8 mouse cellular contexts compared by ENCODE assay signal in the genomic region with DNA sequence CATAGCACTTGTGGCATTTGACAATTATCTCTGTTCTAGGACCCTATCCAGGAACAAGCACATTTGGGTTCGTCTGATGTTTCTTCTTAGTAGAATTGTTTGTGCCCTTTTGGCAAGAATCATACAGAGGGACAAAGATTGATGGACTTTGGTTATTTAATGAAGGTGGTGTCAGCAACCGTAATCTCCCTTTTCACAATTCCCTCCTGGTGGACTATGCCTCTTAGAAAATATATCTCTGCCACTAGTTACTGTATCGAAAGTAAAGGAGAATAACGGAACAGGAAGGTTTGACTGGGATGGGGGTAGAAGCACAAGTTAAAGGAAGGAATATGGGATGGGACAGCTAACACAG. TPM values are rescaled to one million over a fixed set of nuclear protein-coding genes. Genes with fewer than 3 reads are reported as not detected.
DNase-seq lines count a peak whose midpoint lies in the region; ATAC-seq and TF ChIP-seq lines count a peak whose summit lies in the region.

A gene (minus strand): TSS at position 22 of the 355 bp plus-strand sequence.

- H3K4me2 ChIP-seq in intestine, embryonic 14.5 days (ENCODE audit: low read length) = peak within 1 kb of the TSS; percentile 85
- peak within 1 kb of the TSS; percentile 82 for H3K4me2 ChIP-seq in midbrain, embryonic 12.5 days (replicated peaks)

- intact Hi-C loops in gastrocnemius, postnatal 14 days (cut with DNase I; ENCODE audit: low total_unique reads) = no loop called here

- H3K9ac ChIP-seq in intestine, embryonic 14.5 days (ENCODE audit: low read length) = peak within 1 kb of the TSS; percentile 46
- peak within 1 kb of the TSS; percentile 46 for H3K9ac ChIP-seq in midbrain, embryonic 12.5 days (replicated peaks)

- TF ChIP-seq POLR2A in thymus, adult 2 months (IDR thresholded peaks at IDR 0.05; ENCODE audit: control insufficient read depth, extremely low read depth, insufficient read depth, low read length, poor library complexity) = no peak

- peaks cover 7% of the 10 kb centered on the region; the same call in 1 of the 2 replicates for H3K4me1 ChIP-seq in thymus, adult 2 months (replicated peaks; ENCODE audit: control insufficient read depth, insufficient read depth, low read length)
- H3K4me1 ChIP-seq in intestine, embryonic 14.5 days (replicated peaks; ENCODE audit: control insufficient read depth, insufficient read depth, low read length) = peaks cover 10% of the 10 kb centered on the region
- H3K4me1 ChIP-seq in midbrain, embryonic 12.5 days = peaks cover 12% of the 10 kb centered on the region

- WGBS in thymus, adult 2 months = 39% methylated on average over 4 of the region's 4 CpGs
- 43% methylated on average over 4 of the region's 4 CpGs for WGBS in intestine, embryonic 14.5 days
- WGBS in midbrain, embryonic 12.5 days = 69% methylated on average over 4 of the region's 4 CpGs

- peak within 1 kb of the TSS; percentile 43 for H3K4me3 ChIP-seq in thymus, adult 2 months (ENCODE audit: control insufficient read depth, insufficient read depth, low read length)
- H3K4me3 ChIP-seq in intestine, embryonic 14.5 days (ENCODE audit: low read depth, low read length) = peak within 1 kb of the TSS; percentile 47
- peak within 1 kb of the TSS; percentile 39 for H3K4me3 ChIP-seq in midbrain, embryonic 12.5 days

- H3K9me3 ChIP-seq in intestine, embryonic 14.5 days (ENCODE audit: control insufficient read depth, low read length) = no peaks in the 10 kb centered on the region
- no peaks in the 10 kb centered on the region for H3K9me3 ChIP-seq in midbrain, embryonic 12.5 days

- H3K36me3 ChIP-seq in thymus, adult 2 months (ENCODE audit: control insufficient read depth, insufficient read depth, low read length) = no peaks in the 10 kb centered on the region
- H3K36me3 ChIP-seq in intestine, embryonic 14.5 days (ENCODE audit: control insufficient read depth, insufficient read depth, low read length) = no peaks in the 10 kb centered on the region
- no peaks in the 10 kb centered on the region for H3K36me3 ChIP-seq in midbrain, embryonic 12.5 days

- H3K27ac ChIP-seq in thymus, adult 2 months (ENCODE audit: control insufficient read depth, insufficient read depth, low read length) = no peak within 1 kb of the TSS
- no peak within 1 kb of the TSS for H3K27ac ChIP-seq in intestine, embryonic 14.5 days (ENCODE audit: low read depth)
- H3K27ac ChIP-seq in midbrain, embryonic 12.5 days (replicated peaks) = no peak within 1 kb of the TSS

- no peak for TF ChIP-seq CTCF in thymus, adult 2 months (IDR thresholded peaks at IDR 0.05; ENCODE audit: borderline replicate concordance, control insufficient read depth, extremely low read depth, insufficient read depth, low read length, poor library complexity)

- no peak for DNase-seq in gastrocnemius, postnatal 10 days
- DNase-seq in gastrocnemius, postnatal 14 days = no peak
- DNase-seq in thymus, adult 2 months = no peak
- DNase-seq in thymus, postnatal 14 days = no peak
- no peak for DNase-seq in intestine, embryonic 14.5 days (ENCODE audit: low spot score)
- DNase-seq in spleen, postnatal 36 days (ENCODE audit: low spot score in 2 of 2) = no peak

- ATAC-seq in intestine, embryonic 14.5 days (replicated peaks; ENCODE audit: low FRiP score, low TSS enrichment, low read depth) = no peak
- no peak for ATAC-seq in midbrain, embryonic 12.5 days (ENCODE audit: low FRiP score, low read depth)
- ATAC-seq in activated CD4-positive, CD25-positive, alpha-beta regulatory T cell, adult 4 months = no peak

- H3K27me3 ChIP-seq in thymus, adult 2 months (ENCODE audit: control insufficient read depth, insufficient read depth, low read length) = peaks cover 6% of the 10 kb centered on the region; the same call in 1 of the 2 replicates
- 0 out of 2 replicates have a peak, but pooled peaks cover 3% of the 10 kb centered on the region for H3K27me3 ChIP-seq in intestine, embryonic 14.5 days (replicated peaks; ENCODE audit: control insufficient read depth, insufficient read depth, low read length)
- peaks cover 31% of the 10 kb centered on the region for H3K27me3 ChIP-seq in midbrain, embryonic 12.5 days

RNA-seq across cellular contexts. Expression of the gene that starts here (rescaled TPM):
- 10 to 100 TPM; 15.1 to 18.5 TPM for total RNA-seq in gastrocnemius, postnatal 10 days (2021)
- total RNA-seq in gastrocnemius, postnatal 14 days (2021) = 10 to 100 TPM in 1 of 2 experiments, 1 to 10 TPM in 1; 9.3 to 12.2 TPM
- 5.8 and 7.4 TPM in 2 replicates for polyA plus RNA-seq in thymus, adult 2 months (2012; rRNA removed)
- 27.3 and 27.5 TPM in 2 replicates for polyA plus RNA-seq in intestine, embryonic 14.5 days (2014; fragmentation: Nextera tagmentation; extraction: Ambion mirVana)
- 15.5 and 18.2 TPM in 2 replicates for polyA plus RNA-seq in midbrain, embryonic 12.5 days (2016; fragmentation: Nextera tagmentation; extraction: Ambion mirVana)
- 1 to 10 TPM; 2.2 to 5.4 TPM for polyA plus RNA-seq in activated CD4-positive, CD25-positive, alpha-beta regulatory T cell, adult 4 months (2017; shearing (Covaris generic))
